Mouse (Mus musculus): Measurements from ENCODE around the gene Ush1g. TPM values are rescaled to one million over a fixed set of nuclear protein-coding genes. Genes with fewer than 3 reads are reported as not detected.

Gene Ush1g
- 0.16 TPM for polyA plus RNA-seq (2012; fragmentation: generic; extraction: Trizol)

- Histone ChIP-seq H3K27me3 (ENCODE audit: control insufficient read depth, insufficient read depth, insufficient read length) (peaks cover 44% of the 10 kb centered on the region), H3K79me2 (ENCODE audit: control insufficient read depth, insufficient read depth) (no peaks in the 10 kb centered on the region), H3K4me2 (ENCODE audit: low read depth) (peak within 1 kb of the TSS; percentile 59), H3ac (ENCODE audit: control insufficient read depth, insufficient read length) (no peak within 1 kb of the TSS), H3K4me3 (no peak within 1 kb of the TSS), H3K36me3 (ENCODE audit: control insufficient read depth, insufficient read depth) (no peaks in the 10 kb centered on the region)
- no peak for TF ChIP-seq USF1 (IDR thresholded peaks at IDR 0.05; ENCODE audit: low read depth)
- TF ChIP-seq TCF3 (IDR thresholded peaks at IDR 0.05; ENCODE audit: insufficient read length, low read depth) = no peak
- no peak for TF ChIP-seq MYOD1 (IDR thresholded peaks at IDR 0.05; ENCODE audit: control insufficient read depth in 1 of 3, insufficient read length in 2 of 3, low read depth in 2 of 3)
- TF ChIP-seq POLR2AphosphoS2 (IDR thresholded peaks at IDR 0.05; ENCODE audit: insufficient read length, low read depth) = no peak
- no peak for TF ChIP-seq CEBPB (IDR thresholded peaks at IDR 0.05; ENCODE audit: insufficient read depth, poor library complexity, severe bottlenecking)
- no peak for TF ChIP-seq REST (IDR thresholded peaks at IDR 0.05; ENCODE audit: insufficient read depth, insufficient read length)
- no peak for TF ChIP-seq MAX (IDR thresholded peaks at IDR 0.05; ENCODE audit: low read depth)
- TF ChIP-seq TCF12 (IDR thresholded peaks at IDR 0.05; ENCODE audit: insufficient read depth, poor library complexity, severe bottlenecking) = no peak
- no peak for TF ChIP-seq SRF (IDR thresholded peaks at IDR 0.05; ENCODE audit: control insufficient read depth, insufficient read length, low read depth)
- no peak for TF ChIP-seq E2F4 (IDR thresholded peaks at IDR 0.05; ENCODE audit: insufficient read depth)
- no peak for TF ChIP-seq POLR2A (IDR thresholded peaks at IDR 0.05; ENCODE audit: insufficient read length, low read depth)
- TF ChIP-seq MYOG (IDR thresholded peaks at IDR 0.05; ENCODE audit: control insufficient read depth in 1 of 3, insufficient read depth in 1 of 3, insufficient read length in 2 of 3, low read depth in 2 of 3) = no peak
These were observed at the start of gene Ush1g for GRCm38 (mm10) chr11:115321906-115322693. Gene Ush1g, minus strand, starts transcription at chr11:115322041.

DNA sequence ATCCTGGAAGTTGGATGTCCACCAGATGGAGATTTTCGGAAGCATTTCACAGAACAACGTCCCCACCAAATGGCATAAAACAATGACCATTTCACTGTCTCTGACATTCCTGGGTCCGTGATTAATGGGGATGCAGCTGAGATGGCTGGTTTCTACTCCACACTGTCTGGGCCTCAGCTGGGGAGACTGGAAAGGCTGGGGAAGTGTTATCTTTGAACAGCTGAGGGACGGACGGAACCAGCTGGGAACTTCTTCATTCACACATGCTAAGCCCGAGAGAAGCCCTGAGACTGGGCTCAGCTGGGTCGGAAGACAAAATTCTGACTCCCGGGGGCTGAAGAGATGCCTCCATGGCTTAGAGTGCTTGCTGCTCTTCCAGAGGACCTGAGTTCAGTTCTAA, 49.5 kb upstream of the Ush1g start:
- Histone ChIP-seq H3ac (ENCODE audit: control insufficient read depth, insufficient read length) (no peak overlapping the region), H3K4me2 (ENCODE audit: low read depth) (no peak overlapping the region), H3K4me3 (no peak overlapping the region), H3K27me3 (ENCODE audit: control insufficient read depth, insufficient read depth, insufficient read length) (no peaks in the 10 kb centered on the region), H3K79me2 (ENCODE audit: control insufficient read depth, insufficient read depth) (no peaks in the 10 kb centered on the region), H3K36me3 (ENCODE audit: control insufficient read depth, insufficient read depth) (no peaks in the 10 kb centered on the region)
- no peak for TF ChIP-seq REST (IDR thresholded peaks at IDR 0.05; ENCODE audit: insufficient read depth, insufficient read length)
- TF ChIP-seq CEBPB (IDR thresholded peaks at IDR 0.05; ENCODE audit: insufficient read depth, poor library complexity, severe bottlenecking) = no peak
- TF ChIP-seq MYOD1 (IDR thresholded peaks at IDR 0.05; ENCODE audit: control insufficient read depth in 1 of 3, insufficient read length in 2 of 3, low read depth in 2 of 3) = peak in 2 of 3 experiments; percentile 63 to 70
- TF ChIP-seq MYOG (IDR thresholded peaks at IDR 0.05; ENCODE audit: control insufficient read depth in 1 of 3, insufficient read depth in 1 of 3, insufficient read length in 2 of 3, low read depth in 2 of 3) = peak in 1 of 3 experiments; percentile 37

DNA sequence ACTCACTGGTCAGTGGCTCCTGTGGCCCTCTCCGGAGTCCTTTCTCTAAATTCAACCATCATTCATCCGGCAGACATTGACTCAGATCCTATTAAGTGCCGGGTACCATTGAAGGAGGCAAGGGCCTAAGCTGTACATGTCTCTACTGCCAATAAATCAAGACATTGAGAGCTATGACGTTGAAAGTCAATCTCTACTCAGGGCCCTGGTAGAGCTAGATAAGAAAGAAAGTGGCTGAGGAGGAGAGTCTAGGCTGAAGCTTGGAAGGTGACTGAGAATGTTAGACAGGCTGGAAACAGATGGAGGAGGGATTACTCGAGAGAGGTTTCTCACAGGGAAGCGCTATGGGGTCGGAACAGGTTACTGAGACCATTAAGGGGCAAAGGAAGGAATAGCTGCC, 48.5 kb upstream of the Ush1g start:
- TF ChIP-seq POLR2AphosphoS2 (IDR thresholded peaks at IDR 0.05; ENCODE audit: insufficient read length, low read depth) (no peak), MAX (IDR thresholded peaks at IDR 0.05; ENCODE audit: low read depth) (no peak), MYOG (IDR thresholded peaks at IDR 0.05; ENCODE audit: control insufficient read depth in 1 of 3, insufficient read depth in 1 of 3, insufficient read length in 2 of 3, low read depth in 2 of 3) (no peak), TCF12 (IDR thresholded peaks at IDR 0.05; ENCODE audit: insufficient read depth, poor library complexity, severe bottlenecking) (no peak), POLR2A (IDR thresholded peaks at IDR 0.05; ENCODE audit: insufficient read length, low read depth) (no peak), TCF3 (IDR thresholded peaks at IDR 0.05; ENCODE audit: insufficient read length, low read depth) (no peak), USF1 (IDR thresholded peaks at IDR 0.05; ENCODE audit: low read depth) (no peak), SRF (IDR thresholded peaks at IDR 0.05; ENCODE audit: control insufficient read depth, insufficient read length, low read depth) (no peak), E2F4 (IDR thresholded peaks at IDR 0.05; ENCODE audit: insufficient read depth) (no peak), MYOD1 (IDR thresholded peaks at IDR 0.05; ENCODE audit: control insufficient read depth in 1 of 3, insufficient read length in 2 of 3, low read depth in 2 of 3) (no peak), REST (IDR thresholded peaks at IDR 0.05; ENCODE audit: insufficient read depth, insufficient read length) (no peak), CEBPB (IDR thresholded peaks at IDR 0.05; ENCODE audit: insufficient read depth, poor library complexity, severe bottlenecking) (no peak)
- Histone ChIP-seq H3K4me3 (no peak overlapping the region), H3K27me3 (ENCODE audit: control insufficient read depth, insufficient read depth, insufficient read length) (no peaks in the 10 kb centered on the region), H3K4me2 (ENCODE audit: low read depth) (no peak overlapping the region), H3K79me2 (ENCODE audit: control insufficient read depth, insufficient read depth) (peaks cover 4% of the 10 kb centered on the region), H3K36me3 (ENCODE audit: control insufficient read depth, insufficient read depth) (no peaks in the 10 kb centered on the region), H3ac (ENCODE audit: control insufficient read depth, insufficient read length) (no peak overlapping the region)

DNA sequence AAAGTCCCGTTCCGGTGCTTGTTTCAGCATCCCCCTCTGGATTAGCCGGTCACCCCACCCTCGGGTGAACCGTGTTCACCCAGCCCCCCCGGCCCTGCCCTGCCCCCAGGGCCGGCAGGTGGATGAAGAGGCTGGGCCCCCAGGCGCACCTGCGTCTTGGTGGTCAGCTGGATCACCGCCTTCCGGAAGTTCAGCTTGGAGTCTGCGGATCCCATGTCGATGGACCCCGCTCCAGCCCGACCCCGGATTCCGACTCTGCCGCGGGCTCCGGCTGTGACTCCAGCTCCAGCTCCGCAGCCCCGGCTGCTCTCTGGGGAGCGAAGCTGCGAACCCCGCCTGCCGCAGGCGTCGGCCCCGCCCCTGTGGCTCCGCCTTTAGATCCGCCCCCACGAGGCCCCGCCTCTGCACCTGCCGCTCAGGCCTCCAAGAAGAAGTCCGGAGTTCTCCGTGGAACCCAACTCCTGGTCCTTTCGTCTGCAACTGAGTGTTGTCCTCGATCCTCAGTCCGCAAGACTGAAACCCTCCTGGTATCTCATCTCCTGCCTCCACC, 45.6 kb upstream of the Ush1g start, which contains the start of gene Hid1:
Gene Hid1 (minus strand): TSS at position 362 of the 550 bp plus-strand sequence.
- H3K79me2 ChIP-seq (ENCODE audit: control insufficient read depth, insufficient read depth) = peaks cover 13% of the 10 kb centered on the region
- H3K36me3 ChIP-seq (ENCODE audit: control insufficient read depth, insufficient read depth) = no peaks in the 10 kb centered on the region
- peak within 1 kb of the TSS; percentile 79 for H3K4me3 ChIP-seq
- peak within 1 kb of the TSS; percentile 70 for H3K4me2 ChIP-seq (ENCODE audit: low read depth)
- H3ac ChIP-seq (ENCODE audit: control insufficient read depth, insufficient read length) = peak within 1 kb of the TSS; percentile 41
- TF ChIP-seq REST (IDR thresholded peaks at IDR 0.05; ENCODE audit: insufficient read depth, insufficient read length) = no peak
- peak; percentile 53 to 83 (median 74) for TF ChIP-seq MYOG (IDR thresholded peaks at IDR 0.05; ENCODE audit: control insufficient read depth in 1 of 3, insufficient read depth in 1 of 3, insufficient read length in 2 of 3, low read depth in 2 of 3)
- peak; percentile 84 for TF ChIP-seq POLR2AphosphoS2 (IDR thresholded peaks at IDR 0.05; ENCODE audit: insufficient read length, low read depth)
- TF ChIP-seq MYOD1 (IDR thresholded peaks at IDR 0.05; ENCODE audit: control insufficient read depth in 1 of 3, insufficient read length in 2 of 3, low read depth in 2 of 3) = peak in 2 of 3 experiments; percentile 84 to 87
- peak; percentile 93 for TF ChIP-seq POLR2A (IDR thresholded peaks at IDR 0.05; ENCODE audit: insufficient read length, low read depth)
- no peak for TF ChIP-seq TCF3 (IDR thresholded peaks at IDR 0.05; ENCODE audit: insufficient read length, low read depth)
- TF ChIP-seq MAX (IDR thresholded peaks at IDR 0.05; ENCODE audit: low read depth) = no peak
- no peak for TF ChIP-seq E2F4 (IDR thresholded peaks at IDR 0.05; ENCODE audit: insufficient read depth)
- peak; percentile 36 for TF ChIP-seq SRF (IDR thresholded peaks at IDR 0.05; ENCODE audit: control insufficient read depth, insufficient read length, low read depth)
- no peak for TF ChIP-seq TCF12 (IDR thresholded peaks at IDR 0.05; ENCODE audit: insufficient read depth, poor library complexity, severe bottlenecking)
- no peak for TF ChIP-seq USF1 (IDR thresholded peaks at IDR 0.05; ENCODE audit: low read depth)
- no peak for TF ChIP-seq CEBPB (IDR thresholded peaks at IDR 0.05; ENCODE audit: insufficient read depth, poor library complexity, severe bottlenecking)
- H3K27me3 ChIP-seq (ENCODE audit: control insufficient read depth, insufficient read depth, insufficient read length) = no peaks in the 10 kb centered on the region
